Mouse (Mus musculus) hindbrain, embryonic 16.5 days (tissue): ENCODE data around the gene App. TPM values are rescaled to one million over a fixed set of nuclear protein-coding genes. Genes with fewer than 3 reads are reported as not detected.
A peak's percentile ranks its signal among the peaks of the same experiment; 100 is the strongest.

Experiments
- ATAC-seq: fragments of 200-750 bp; cut with Nextera tagmentation; 2 replicates; pipeline ENCODE4 v1.8.0; 2017; ENCODE audit warnings: moderate TSS enrichment, moderate library complexity
- H3K27ac ChIP-seq: fragments of 300-500 bp; sonication (generic); 2 replicates; pipeline ENCODE4 v1.5.1; 2014; ENCODE audit warnings: low read depth, mild to moderate bottlenecking, control low read depth, low read length, moderate library complexity
- H3K27me3 ChIP-seq: fragments of 300-500 bp; sonication (generic); replicated peaks from 2 replicates; pipeline ENCODE4 v1.6.1; 2014; ENCODE audit warnings: low read length; ENCODE audit not compliant: control insufficient read depth, insufficient read depth
- H3K36me3 ChIP-seq: fragments of 300-500 bp; sonication (generic); 2 replicates; pipeline ENCODE4 v1.6.1; 2014; ENCODE audit warnings: mild to moderate bottlenecking, low read length, moderate library complexity, mixed read lengths; ENCODE audit not compliant: control insufficient read depth, insufficient read depth
- H3K4me1 ChIP-seq: fragments of 300-500 bp; sonication (generic); 2 replicates; pipeline ENCODE4 v1.6.1; 2014; ENCODE audit warnings: low read depth, low read length; ENCODE audit not compliant: control insufficient read depth, insufficient read depth
- H3K4me2 ChIP-seq: fragments of 300-500 bp; sonication (generic); 2 replicates; pipeline ENCODE4 v1.6.1; 2014; ENCODE audit warnings: mild to moderate bottlenecking, low read length, control low read depth, moderate library complexity
- H3K4me3 ChIP-seq: fragments of 300-500 bp; sonication (generic); 2 replicates; pipeline ENCODE4 v1.5.1; 2014; ENCODE audit warnings: mild to moderate bottlenecking, low read length, control low read depth, moderate library complexity
- H3K9ac ChIP-seq: fragments of 300-500 bp; sonication (generic); 2 replicates; pipeline ENCODE4 v1.6.1; 2014; ENCODE audit warnings: low read depth, mild to moderate bottlenecking, control low read depth, low read length, moderate library complexity
- H3K9me3 ChIP-seq: fragments of 300-500 bp; sonication (generic); 2 replicates; pipeline ENCODE4 v1.6.1; 2014; ENCODE audit warnings: mild to moderate bottlenecking, low read length, moderate library complexity; ENCODE audit not compliant: control insufficient read depth
- WGBS: fragments of 180-500 bp; shearing (Covaris S2); extraction: QIAGEN DNeasy Blood & Tissue Kit; methylation state at CpG from one replicate; pipeline ENCODE4 v1.1.7; 2014; 5-methylcytosine and 5-hydroxymethylcytosine counted together
- polyA plus RNA-seq: library from polyadenylated mRNA; unstranded; fragments of >200 nt; fragmentation: Nextera tagmentation; extraction: Ambion mirVana; gene quantifications from 2 replicates; pipeline ENCODE4 v1.2.1, GENCODE M21; 2015

App gene
- polyA plus RNA-seq, 1 experiment from 2014 or later = 521 TPM

DNA sequence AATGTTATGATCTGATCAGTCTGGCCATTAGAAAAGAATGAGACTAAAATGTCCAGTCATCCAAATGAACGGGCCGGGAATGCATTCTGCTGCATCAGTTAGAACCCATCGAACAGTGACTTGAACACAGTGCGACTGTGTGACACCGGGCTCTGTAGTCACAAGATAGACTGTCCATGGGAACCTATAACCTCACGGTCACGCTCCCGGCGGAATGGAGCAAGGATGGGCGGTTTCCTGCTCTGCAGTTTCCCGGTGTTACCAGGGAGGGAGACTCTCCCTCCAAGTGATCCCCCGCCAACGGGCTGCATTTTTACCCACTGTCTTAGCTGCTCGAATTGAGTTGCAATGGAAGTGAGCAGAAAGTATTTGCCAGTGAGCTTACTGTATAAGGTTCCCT is 87.3 kb downstream of the App start:
- Histone ChIP-seq H3K4me2 (no peak overlapping the region), H3K36me3 (0 out of 2 replicates have a peak, but pooled peaks cover 9% of the 10 kb centered on the region), H3K4me1 (peaks cover 28% of the 10 kb centered on the region), H3K4me3 (no peak overlapping the region), H3K27ac (no peak overlapping the region), H3K9me3 (no peaks in the 10 kb centered on the region), H3K27me3 (no peaks in the 10 kb centered on the region), H3K9ac (no peak overlapping the region)
- 0 out of 2 replicates have a peak, but pooled peaks have one; percentile 10 for ATAC-seq
- 79% methylated on average over 14 of the region's 14 CpGs for WGBS

DNA sequence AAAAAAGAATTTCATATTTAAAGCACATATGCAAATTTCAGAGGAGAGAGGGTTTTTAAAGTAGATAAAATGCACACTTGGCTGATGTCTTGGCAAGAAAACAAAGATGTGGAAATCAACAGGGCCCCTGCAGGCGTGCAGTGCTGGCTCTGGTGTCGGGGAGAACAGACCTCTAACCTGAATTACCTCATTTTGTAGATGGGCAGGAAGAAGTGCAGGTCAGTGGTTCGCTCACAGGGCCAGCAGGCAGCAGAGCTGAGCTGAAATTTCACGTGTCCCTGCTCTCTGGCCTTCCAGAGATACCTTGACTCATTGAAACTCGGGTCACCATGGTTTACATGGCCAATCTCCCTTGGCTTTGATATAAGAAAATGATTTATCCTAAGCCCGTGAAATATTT is 87.7 kb downstream of the App start:
- no peak overlapping the region for H3K27ac ChIP-seq
- H3K4me1 ChIP-seq = peaks cover 26% of the 10 kb centered on the region
- H3K9me3 ChIP-seq = no peaks in the 10 kb centered on the region
- no peak overlapping the region for H3K4me3 ChIP-seq
- H3K27me3 ChIP-seq = no peaks in the 10 kb centered on the region
- no peak for ATAC-seq
- WGBS = 61% methylated on average over 6 of the region's 6 CpGs
- no peak overlapping the region for H3K4me2 ChIP-seq
- H3K9ac ChIP-seq = no peak overlapping the region
- H3K36me3 ChIP-seq = peaks cover 12% of the 10 kb centered on the region; the same call in 1 of the 2 replicates

DNA sequence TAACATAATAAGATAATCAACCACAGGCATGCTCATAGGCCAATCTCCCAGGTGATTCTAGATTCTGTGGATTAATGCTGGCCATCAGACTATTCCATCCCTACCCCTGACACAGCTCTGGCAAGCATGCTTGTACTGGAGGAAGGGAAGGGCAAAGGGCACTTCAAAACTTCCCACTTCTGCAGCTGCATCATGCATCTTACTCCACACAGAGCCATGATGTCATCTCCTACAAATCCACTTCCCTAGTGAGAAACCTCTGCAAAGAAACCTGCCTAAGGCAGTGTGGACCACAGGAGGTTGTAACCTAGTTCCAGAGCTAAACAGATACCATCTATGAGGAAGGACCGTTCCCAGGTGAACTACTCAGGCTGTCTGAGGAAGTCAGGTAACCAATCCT is 89.4 kb downstream of the App start:
- Histone ChIP-seq H3K9ac (no peak overlapping the region), H3K27me3 (no peaks in the 10 kb centered on the region), H3K4me2 (no peak overlapping the region), H3K36me3 (peaks cover 12% of the 10 kb centered on the region; the same call in 1 of the 2 replicates), H3K27ac (no peak overlapping the region), H3K9me3 (no peaks in the 10 kb centered on the region), H3K4me3 (no peak overlapping the region), H3K4me1 (peaks cover 26% of the 10 kb centered on the region)
- ATAC-seq = no peak
- 92% methylated on average over 1 of the region's 1 CpGs for WGBS

DNA sequence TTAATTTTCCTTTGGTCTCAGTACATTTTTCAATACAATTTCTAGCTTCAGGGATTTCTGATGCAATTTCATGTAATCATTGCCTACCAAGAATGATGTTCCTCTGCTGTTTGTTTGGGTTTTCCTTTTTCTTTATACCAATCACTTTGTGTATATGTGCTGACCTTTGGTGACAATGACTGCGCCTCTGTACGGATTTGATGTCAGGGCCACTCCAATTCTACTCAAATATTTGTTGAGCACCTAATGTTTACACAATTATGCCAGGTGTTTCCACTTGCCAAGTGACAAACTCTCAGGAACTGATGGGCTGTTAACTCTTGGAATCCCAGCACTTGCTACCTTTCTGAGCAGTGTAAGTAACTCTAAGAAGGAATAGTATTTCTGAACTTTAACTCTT is 98.2 kb downstream of the App start:
- Histone ChIP-seq H3K4me2 (no peak overlapping the region), H3K36me3 (peaks cover 2% of the 10 kb centered on the region), H3K4me3 (no peak overlapping the region), H3K27me3 (no peaks in the 10 kb centered on the region), H3K9ac (no peak overlapping the region), H3K4me1 (no peaks in the 10 kb centered on the region), H3K9me3 (no peaks in the 10 kb centered on the region), H3K27ac (no peak overlapping the region)
- 78% methylated on average over 2 of the region's 2 CpGs for WGBS
- no peak for ATAC-seq

DNA sequence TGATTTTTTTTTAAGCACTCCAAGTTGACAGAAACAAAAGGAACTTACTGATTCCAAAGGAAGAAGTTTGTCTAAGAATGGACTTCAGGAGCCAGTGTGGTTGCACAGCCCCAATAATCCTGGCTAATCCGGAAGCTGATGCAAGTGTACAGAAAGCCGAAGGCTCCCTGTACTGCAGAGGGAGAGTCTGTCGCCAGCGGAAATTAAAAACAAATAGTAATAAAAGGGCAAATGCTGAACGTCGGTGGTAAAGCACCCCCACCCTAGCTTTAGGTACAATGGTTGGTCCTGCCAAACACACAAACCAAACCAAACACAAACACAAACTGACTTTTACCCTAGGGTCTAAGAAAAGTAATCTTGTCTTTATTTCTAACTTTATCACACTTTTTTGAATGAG is 98.7 kb downstream of the App start:
- Histone ChIP-seq H3K27me3 (no peaks in the 10 kb centered on the region), H3K4me3 (no peak overlapping the region), H3K9me3 (no peaks in the 10 kb centered on the region), H3K9ac (no peak overlapping the region), H3K4me1 (no peaks in the 10 kb centered on the region), H3K27ac (no peak overlapping the region), H3K4me2 (no peak overlapping the region), H3K36me3 (peaks cover 2% of the 10 kb centered on the region)
- WGBS = 86% methylated on average over 6 of the region's 6 CpGs
- no peak for ATAC-seq

DNA sequence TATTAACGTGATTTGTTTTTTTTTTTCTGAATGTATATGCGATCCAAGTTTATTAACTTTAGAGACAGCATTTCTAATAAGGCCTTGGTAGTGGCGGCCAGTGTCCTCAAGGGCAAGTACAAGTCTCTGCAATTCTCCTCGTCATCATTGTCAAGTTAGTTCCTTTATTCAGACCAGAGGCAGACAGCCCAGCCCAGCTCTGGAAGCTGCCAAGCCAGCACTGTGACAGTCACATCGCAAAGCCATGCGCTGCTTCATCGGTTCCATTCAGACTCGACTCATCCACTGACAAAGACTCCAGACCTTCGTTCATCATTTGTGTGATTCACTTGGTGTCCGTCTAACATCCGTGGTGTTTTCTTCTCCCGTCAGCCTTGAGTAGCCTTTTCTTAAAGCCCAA is 100.9 kb downstream of the App start:
- H3K4me1 ChIP-seq = no peaks in the 10 kb centered on the region
- H3K9me3 ChIP-seq = no peaks in the 10 kb centered on the region
- 0 out of 2 replicates have a peak, but pooled peaks cover 3% of the 10 kb centered on the region for H3K36me3 ChIP-seq
- H3K4me2 ChIP-seq = no peak overlapping the region
- 52% methylated on average over 12 of the region's 12 CpGs for WGBS
- H3K4me3 ChIP-seq = no peak overlapping the region
- no peak overlapping the region for H3K27ac ChIP-seq
- H3K9ac ChIP-seq = no peak overlapping the region
- no peaks in the 10 kb centered on the region for H3K27me3 ChIP-seq
- 0 out of 2 replicates have a peak, but pooled peaks have one; percentile 21 for ATAC-seq

DNA sequence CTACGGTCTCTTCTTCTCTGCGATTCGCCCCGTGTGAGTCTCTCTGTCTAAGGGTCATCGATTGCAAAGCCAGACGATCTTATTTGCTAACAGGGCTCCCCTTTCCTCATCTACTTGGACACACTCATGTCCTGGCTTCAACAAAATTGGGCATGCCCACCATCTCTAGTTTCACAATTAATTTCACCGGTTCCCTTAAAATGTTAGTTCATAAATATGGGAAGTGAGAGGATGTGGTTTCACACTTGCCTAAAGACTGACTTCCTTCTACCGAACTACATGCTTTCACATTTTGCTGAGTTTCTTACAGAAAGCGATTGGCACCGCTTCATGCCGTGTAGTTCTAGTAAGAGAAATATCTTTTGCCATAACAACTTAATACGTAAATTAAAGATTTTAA is 101.8 kb downstream of the App start:
- Histone ChIP-seq H3K9ac (no peak overlapping the region), H3K27me3 (no peaks in the 10 kb centered on the region), H3K9me3 (no peaks in the 10 kb centered on the region), H3K4me2 (no peak overlapping the region), H3K4me3 (no peak overlapping the region), H3K36me3 (0 out of 2 replicates have a peak, but pooled peaks cover 3% of the 10 kb centered on the region), H3K27ac (no peak overlapping the region), H3K4me1 (no peaks in the 10 kb centered on the region)
- no peak for ATAC-seq
- WGBS = 96% methylated on average over 12 of the region's 12 CpGs

DNA sequence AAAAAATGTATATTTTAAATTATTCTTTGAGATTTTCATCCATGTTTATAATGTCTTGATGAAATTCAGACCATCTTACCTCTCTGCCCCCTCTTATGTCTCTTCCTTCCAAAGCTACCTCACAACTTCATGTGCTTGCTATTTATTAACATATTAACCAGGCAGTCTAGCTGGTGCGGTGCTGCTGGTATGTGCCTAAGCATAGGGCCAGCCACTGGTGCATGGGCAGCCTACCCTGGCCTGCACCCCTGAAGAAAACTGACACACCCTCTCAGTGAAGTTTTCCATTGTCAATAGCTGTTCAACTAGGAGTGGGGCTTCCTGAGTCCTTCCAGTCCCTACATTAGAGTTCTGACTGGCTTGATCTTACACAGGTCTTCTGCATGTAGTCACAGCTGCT is 102.3 kb downstream of the App start:
- H3K4me1 ChIP-seq = no peaks in the 10 kb centered on the region
- H3K36me3 ChIP-seq = 0 out of 2 replicates have a peak, but pooled peaks cover 3% of the 10 kb centered on the region
- WGBS = 93% methylated on average over 1 of the region's 1 CpGs
- H3K27ac ChIP-seq = no peak overlapping the region
- H3K27me3 ChIP-seq = no peaks in the 10 kb centered on the region
- no peak for ATAC-seq
- no peaks in the 10 kb centered on the region for H3K9me3 ChIP-seq
- H3K4me3 ChIP-seq = no peak overlapping the region
- no peak overlapping the region for H3K4me2 ChIP-seq
- no peak overlapping the region for H3K9ac ChIP-seq

DNA sequence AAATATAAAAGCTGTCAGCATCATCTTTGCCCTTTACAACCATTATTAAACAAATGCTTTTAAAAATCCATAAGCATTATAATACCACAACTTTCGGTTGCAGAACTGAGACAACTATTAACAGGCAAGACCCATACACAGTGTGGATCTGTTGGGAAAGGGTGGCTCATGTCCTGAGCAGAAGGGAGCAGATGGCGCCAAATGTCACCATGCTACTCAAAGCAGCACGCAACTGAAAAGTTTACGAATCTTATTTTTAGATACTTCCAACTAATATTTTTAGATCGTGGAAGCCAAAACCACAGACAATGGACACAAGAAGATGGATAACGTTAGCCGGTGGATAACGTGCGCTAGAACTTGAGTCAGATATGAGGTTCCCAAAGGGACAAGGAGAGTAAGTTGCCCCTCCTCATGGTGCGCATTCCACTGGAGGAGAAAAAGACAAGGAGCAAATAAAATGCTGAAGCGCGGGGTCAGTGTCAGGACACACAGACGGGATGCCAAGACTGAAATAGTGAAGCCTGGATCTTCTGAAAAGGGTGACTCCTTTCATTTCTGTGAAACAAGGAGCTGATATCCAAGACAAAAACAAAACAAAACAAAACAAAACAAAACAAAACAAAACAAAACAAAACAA is 106.2 kb downstream of the App start:
- no peaks in the 10 kb centered on the region for H3K9me3 ChIP-seq
- no peak for ATAC-seq
- no peak overlapping the region for H3K4me3 ChIP-seq
- no peak overlapping the region for H3K4me2 ChIP-seq
- H3K4me1 ChIP-seq = no peaks in the 10 kb centered on the region
- H3K36me3 ChIP-seq = 0 out of 2 replicates have a peak, but pooled peaks cover 3% of the 10 kb centered on the region
- no peak overlapping the region for H3K9ac ChIP-seq
- WGBS = 89% methylated on average over 13 of the region's 13 CpGs
- H3K27ac ChIP-seq = no peak overlapping the region
- H3K27me3 ChIP-seq = no peaks in the 10 kb centered on the region
